Mouse (Mus musculus) adrenal gland, postnatal 14 days (tissue): ENCODE results near the gene Taz. TPM values are rescaled to one million over a fixed set of nuclear protein-coding genes. Genes with fewer than 3 reads are reported as not detected.

Experiments
- DNase-seq: peaks from one replicate; pipeline ENCODE4 v3.0.0; 2021; ENCODE audit warnings: mixed read lengths
- long read RNA-seq, 2 experiments: library from polyadenylated mRNA; stranded (forward); transcript quantifications; one replicate each; pipeline ENCODE4 v2.0.0; 2021
- total RNA-seq: library from RNA; stranded (reverse); gene quantifications from 2 replicates; pipeline ENCODE4 v1.2.3, GENCODE M21; 2021

Taz gene
- 61.6 and 72.0 TPM in 2 replicates for total RNA-seq
- long read RNA-seq, experiment 1, transcript Taz-201 (10 exons, 1,851 nt): major isoform, 55 of 135 reads
- long read RNA-seq, experiment 1, transcript Taz-204 (9 exons, 1,742 nt): minor isoform, 21 of 135 reads
- long read RNA-seq, experiment 1, transcript Taz-202 (10 exons, 1,786 nt): minor isoform, 8 of 135 reads
- long read RNA-seq, experiment 1, partial matches to known transcripts: 6 of 135 reads
- long read RNA-seq, experiment 1, other reads (novel, unspliced or antisense): 42 of 135 reads
- long read RNA-seq, experiment 2, transcript Taz-201 (10 exons, 1,851 nt): major isoform, 21 of 86 reads
- long read RNA-seq, experiment 2, transcript Taz-202 (10 exons, 1,786 nt): minor isoform, 7 of 86 reads
- long read RNA-seq, experiment 2, transcript Taz-204 (9 exons, 1,742 nt): minor isoform, 12 of 86 reads
- long read RNA-seq, experiment 2, partial matches to known transcripts: 6 of 86 reads
- long read RNA-seq, experiment 2, other reads (novel, unspliced or antisense): 37 of 86 reads

DNA sequence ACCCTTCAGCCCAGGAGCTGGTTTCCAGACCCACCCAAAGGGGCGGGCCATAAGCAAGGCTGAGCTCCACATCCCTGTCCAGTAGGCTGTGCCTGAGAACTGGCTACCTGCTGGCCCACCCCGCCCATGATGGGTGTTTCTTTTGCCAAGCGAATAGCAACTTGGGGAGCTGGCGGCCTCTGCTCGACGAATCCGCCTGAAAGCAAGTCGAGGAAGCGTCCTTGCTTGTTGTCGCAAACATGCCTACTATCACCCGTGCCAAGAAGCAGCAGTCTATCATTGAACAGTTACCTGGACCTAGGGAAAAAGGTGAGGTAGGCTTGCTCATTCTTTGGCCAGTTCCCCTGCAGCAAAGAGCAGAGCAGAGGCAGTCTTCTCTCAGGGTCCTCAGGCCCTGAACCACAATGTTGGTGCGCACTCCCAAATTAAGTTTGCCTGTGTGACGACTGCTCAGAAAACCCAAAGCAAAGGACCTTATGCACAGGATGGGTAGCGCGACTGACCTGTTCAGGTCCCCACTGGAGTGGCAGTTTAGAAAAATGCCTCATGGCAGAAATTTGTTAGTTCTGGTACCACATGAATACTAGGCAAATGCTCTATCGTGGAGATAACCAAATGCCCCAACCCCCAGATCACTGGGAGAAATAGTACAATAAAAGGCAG is at the start of gene Taz, which contains the start of gene Dnase1l1:
Taz (plus strand) TSS at position 181 of the 663 bp plus-strand sequence.
Dnase1l1 (minus strand) TSS at position 606 of the 663 bp plus-strand sequence.
- peak; percentile 89 for DNase-seq

DNA sequence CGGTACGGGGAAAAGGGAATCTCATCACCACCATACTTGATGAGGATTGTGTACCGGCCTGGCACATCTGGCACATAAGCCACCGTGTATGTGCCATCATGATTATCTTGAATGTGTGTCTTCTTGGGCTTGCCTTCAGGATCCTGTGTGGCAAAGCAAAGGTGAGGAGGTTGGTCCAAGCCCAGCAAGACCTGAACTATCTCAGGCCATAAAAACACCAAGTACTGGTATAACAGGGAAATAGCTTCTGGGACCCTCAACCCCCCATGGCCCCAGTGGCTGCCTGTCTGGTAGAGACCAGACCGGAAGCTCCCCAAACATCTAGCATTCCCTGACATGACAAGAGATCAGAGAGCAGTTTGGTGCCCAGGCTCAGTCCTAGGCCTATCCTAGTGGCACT is 48.5 kb upstream of the Taz start:
- no peak for DNase-seq

GRCm38 (mm10) chrX:74240332-74240731 is 41.4 kb upstream of the Taz start:
- DNase-seq: no peak

- DNase-seq: no peak
Measured at GRCm38 (mm10) chrX:74243396-74243795, 38.3 kb upstream of the Taz start.

DNA sequence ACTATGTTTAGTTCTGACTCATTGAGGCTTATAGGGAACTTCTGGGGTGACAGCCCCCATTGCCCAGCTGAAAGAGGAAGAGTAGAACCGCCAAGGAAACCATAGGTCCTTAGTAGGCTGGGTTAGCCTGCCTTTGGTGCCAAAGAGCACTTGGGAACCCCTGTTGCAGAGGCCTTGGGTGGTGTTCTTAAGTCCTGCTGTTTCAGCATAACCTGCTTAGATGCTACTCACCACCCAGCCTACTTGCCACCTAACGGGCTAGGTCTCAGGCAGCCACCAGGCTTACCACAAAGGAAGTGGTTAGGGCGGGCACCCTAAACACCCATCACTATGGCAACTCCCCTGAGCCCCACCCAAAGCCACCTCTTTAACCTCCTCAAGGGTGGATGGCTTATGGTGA is 37.9 kb upstream of the Taz start:
- peak; percentile 43 for DNase-seq

DNA sequence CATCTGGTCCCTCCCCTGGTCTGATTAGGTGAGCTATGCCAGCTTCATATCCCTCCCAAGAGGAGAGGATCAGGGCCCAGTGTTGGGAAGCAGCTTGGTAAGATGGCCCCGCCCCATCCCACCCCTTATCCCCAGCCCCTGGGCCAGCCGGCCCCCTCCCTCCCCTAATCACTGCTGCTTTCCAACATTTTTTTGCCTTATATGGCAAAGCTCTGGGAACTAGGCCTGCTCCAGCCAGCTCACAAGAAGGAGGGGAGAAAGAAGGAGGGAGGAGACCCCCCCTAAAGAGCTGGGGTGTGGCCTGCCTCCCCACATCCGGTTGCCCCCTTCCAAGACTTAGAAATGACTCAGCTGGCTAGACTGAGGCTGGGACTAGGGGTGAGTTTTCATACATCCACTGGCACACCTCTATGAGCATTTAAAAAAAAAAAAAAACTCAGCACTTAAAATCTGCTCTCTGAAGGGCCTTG is 37.1 kb upstream of the Taz start:
- DNase-seq: peak; percentile 22

- DNase-seq: no peak
Measured at GRCm38 (mm10) chrX:74245107-74245506, 36.6 kb upstream of the Taz start.

DNA sequence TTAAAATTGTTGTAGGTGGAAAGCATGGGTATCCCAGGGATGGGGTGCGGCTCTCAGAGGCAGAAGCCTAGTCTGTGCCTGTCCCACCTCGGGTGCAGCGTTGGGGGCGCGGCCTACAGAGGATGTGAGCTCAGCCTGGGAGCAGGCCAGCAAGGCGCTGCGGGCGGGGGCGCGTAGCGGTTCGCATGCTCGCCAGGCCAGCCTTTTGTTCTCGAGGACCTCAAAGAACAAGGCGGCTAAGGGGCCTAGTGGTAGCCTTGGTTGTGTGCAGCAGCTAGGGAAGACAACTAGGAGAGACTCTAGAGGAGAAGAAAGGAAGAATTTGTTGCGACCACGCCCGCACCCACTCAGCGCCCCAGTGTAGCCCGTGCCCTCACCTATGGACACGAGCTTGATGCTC is 36.0 kb upstream of the Taz start:
- DNase-seq: peak; percentile 83

- DNase-seq: peak; percentile 90
Measured at GRCm38 (mm10) chrX:74246213-74246681, 35.5 kb upstream of the Taz start.

GRCm38 (mm10) chrX:74246693-74247092 is 35.0 kb upstream of the Taz start:
- no peak for DNase-seq

- peak; percentile 75 for DNase-seq
Measured at GRCm38 (mm10) chrX:74248651-74249050, 33.1 kb upstream of the Taz start.

- DNase-seq: peak; percentile 84
Measured at GRCm38 (mm10) chrX:74249615-74250014, 32.1 kb upstream of the Taz start, which contains the start of gene Flna. Gene Flna (minus strand): TSS chrX:74249820.

GRCm38 (mm10) chrX:74254153-74254887 is 27.4 kb upstream of the Taz start, which contains the start of gene Emd:
Gene Emd (plus strand): TSS chrX:74254687.
- peak; percentile 92 for DNase-seq

DNA sequence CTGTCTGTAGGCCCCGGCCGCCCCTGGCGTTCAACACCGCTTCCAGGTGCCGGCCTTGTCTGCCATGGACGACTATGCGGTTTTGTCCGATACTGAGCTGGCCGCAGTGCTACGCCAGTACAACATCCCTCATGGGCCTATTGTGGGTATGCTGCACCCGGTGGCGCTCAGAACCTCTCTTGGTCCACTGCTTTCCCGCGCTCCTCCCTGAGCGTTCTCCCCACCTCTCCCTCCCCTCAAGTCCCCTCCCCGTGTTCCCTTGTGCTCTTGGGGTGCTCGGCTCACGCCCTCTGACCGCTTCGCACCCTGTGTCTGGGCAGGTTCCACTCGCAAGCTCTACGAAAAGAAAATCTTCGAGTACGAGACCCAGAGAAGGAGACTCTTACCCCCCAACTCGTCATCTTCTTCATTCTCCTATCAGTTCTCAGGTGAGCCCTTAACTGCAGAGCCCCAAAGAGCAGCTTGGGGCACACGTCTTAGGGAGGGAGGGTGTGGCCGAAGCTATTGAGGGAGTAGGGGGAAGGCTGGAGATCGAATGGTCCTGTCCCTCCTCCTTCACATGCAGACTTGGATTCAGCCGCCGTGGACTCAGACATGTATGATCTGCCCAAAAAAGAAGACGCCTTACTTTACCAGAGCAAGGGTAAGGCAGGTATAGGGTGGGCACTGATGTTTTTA is 26.7 kb upstream of the Taz start:
- DNase-seq: no peak

- DNase-seq: no peak
Measured at GRCm38 (mm10) chrX:74257746-74258145, 24.0 kb upstream of the Taz start.

GRCm38 (mm10) chrX:74269736-74270061 is 12.0 kb upstream of the Taz start:
- DNase-seq: no peak

- DNase-seq: peak; percentile 93
Measured at GRCm38 (mm10) chrX:74270062-74270901, 11.4 kb upstream of the Taz start, which contains the start of gene Rpl10. Gene Rpl10 (plus strand): TSS chrX:74270812.

GRCm38 (mm10) chrX:74270902-74271551 is 10.7 kb upstream of the Taz start:
- DNase-seq: peak; percentile 64

DNA sequence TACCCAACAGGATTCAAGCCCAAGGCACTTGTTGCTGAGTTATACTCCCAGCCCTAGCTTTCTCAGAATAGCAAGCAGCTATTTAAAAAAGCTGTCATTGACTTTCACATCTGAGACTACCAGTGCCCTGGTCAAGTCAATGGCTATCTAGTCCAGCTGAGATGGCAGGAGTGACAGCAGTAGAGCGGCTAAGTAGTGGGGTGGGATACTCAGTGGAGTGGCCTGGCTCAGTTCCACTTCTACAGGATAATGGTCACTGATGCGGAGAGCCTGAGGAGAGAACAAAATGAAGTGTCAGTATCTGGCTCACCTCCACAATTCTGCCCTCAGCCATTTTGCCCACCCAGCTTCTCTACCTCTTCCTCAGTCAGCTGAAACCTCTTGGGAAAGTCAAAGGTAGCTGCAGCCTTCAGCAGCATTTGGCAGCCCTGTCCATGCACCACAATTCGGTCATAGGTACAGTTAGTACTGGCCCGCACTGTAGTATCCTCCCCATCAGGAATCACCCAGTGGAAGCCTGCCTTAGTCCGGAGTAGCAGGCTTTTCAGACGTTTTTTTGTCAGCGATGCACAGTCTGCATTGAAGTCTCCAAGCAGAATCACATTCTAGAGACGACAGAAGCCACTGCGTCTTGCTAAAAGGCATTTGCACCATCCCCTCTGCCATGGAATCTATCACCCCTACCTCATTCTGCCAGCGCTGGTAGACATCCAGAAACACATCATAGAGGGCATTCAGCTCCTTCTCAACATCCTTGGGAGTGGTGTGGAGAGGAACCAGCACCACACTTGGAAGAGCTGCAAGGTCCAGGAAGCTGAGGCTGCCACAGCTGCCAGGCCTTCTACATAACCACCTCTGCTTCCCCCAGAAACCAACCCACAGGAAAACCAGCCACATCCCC is 8.0 kb upstream of the Taz start:
- DNase-seq: peak; percentile 22
